Mouse (Mus musculus): Measurements from ENCODE around the gene Rest. TPM values are rescaled to one million over a fixed set of nuclear protein-coding genes. Genes with fewer than 3 reads are reported as not detected.

Gene Rest
- polyA plus RNA-seq, 1 experiment from 2014 or later, result 32.7 TPM

GRCm38 (mm10) chr5:77282242-77282641, 17.0 kb downstream of the Rest start:
- no peak for TF ChIP-seq CTCF (IDR thresholded peaks at IDR 0.05; ENCODE audit: low read depth)
- no peaks in the 10 kb centered on the region for H3K27me3 ChIP-seq (ENCODE audit: insufficient read depth, low read length)
- DNase-seq (ENCODE audit: low spot score), result no peak
- H3K27ac ChIP-seq, result no peak overlapping the region
- H3K4me2 ChIP-seq (ENCODE audit: low read length), result no peak overlapping the region
- H3K4me3 ChIP-seq (replicated peaks; ENCODE audit: low read depth, low read length), result no peak overlapping the region
- H3K9ac ChIP-seq (ENCODE audit: low read depth, low read length), result no peak overlapping the region
- H3K9me3 ChIP-seq (replicated peaks; ENCODE audit: low read length), result no peaks in the 10 kb centered on the region
- H3K4me1 ChIP-seq (replicated peaks; ENCODE audit: insufficient read depth, low read length), result no peaks in the 10 kb centered on the region
- H3K36me3 ChIP-seq (ENCODE audit: insufficient read depth, low read length), result peaks cover 62% of the 10 kb centered on the region
- 89% methylated on average over 9 of the region's 9 CpGs for WGBS
- ATAC-seq (replicated peaks; ENCODE audit: low FRiP score, low read depth), result no peak

- H3K4me1 ChIP-seq (replicated peaks; ENCODE audit: insufficient read depth, low read length), result no peaks in the 10 kb centered on the region
- no peak for TF ChIP-seq CTCF (IDR thresholded peaks at IDR 0.05; ENCODE audit: low read depth)
- no peak overlapping the region for H3K4me2 ChIP-seq (ENCODE audit: low read length)
- H3K36me3 ChIP-seq (ENCODE audit: insufficient read depth, low read length), result peaks cover 60% of the 10 kb centered on the region
- H3K4me3 ChIP-seq (replicated peaks; ENCODE audit: low read depth, low read length), result no peak overlapping the region
- no peak overlapping the region for H3K27ac ChIP-seq
- no peak for DNase-seq (ENCODE audit: low spot score)
- no peaks in the 10 kb centered on the region for H3K27me3 ChIP-seq (ENCODE audit: insufficient read depth, low read length)
- ATAC-seq (replicated peaks; ENCODE audit: low FRiP score, low read depth), result no peak
- H3K9ac ChIP-seq (ENCODE audit: low read depth, low read length), result no peak overlapping the region
- WGBS, result 75% methylated on average over 7 of the region's 7 CpGs
- no peaks in the 10 kb centered on the region for H3K9me3 ChIP-seq (replicated peaks; ENCODE audit: low read length)
These were observed 20.4 kb downstream of the Rest start for GRCm38 (mm10) chr5:77285685-77286084.

- Histone ChIP-seq H3K9ac (ENCODE audit: low read depth, low read length) (no peak overlapping the region), H3K9me3 (replicated peaks; ENCODE audit: low read length) (no peaks in the 10 kb centered on the region), H3K4me1 (replicated peaks; ENCODE audit: insufficient read depth, low read length) (no peaks in the 10 kb centered on the region), H3K27me3 (ENCODE audit: insufficient read depth, low read length) (no peaks in the 10 kb centered on the region), H3K27ac (no peak overlapping the region), H3K4me2 (ENCODE audit: low read length) (no peak overlapping the region), H3K4me3 (replicated peaks; ENCODE audit: low read depth, low read length) (no peak overlapping the region), H3K36me3 (ENCODE audit: insufficient read depth, low read length) (peaks cover 50% of the 10 kb centered on the region)
- TF ChIP-seq CTCF (IDR thresholded peaks at IDR 0.05; ENCODE audit: low read depth), result no peak
- DNase-seq (ENCODE audit: low spot score) (no peak), ATAC-seq (replicated peaks; ENCODE audit: low FRiP score, low read depth) (no peak)
- 88% methylated on average over 5 of the region's 5 CpGs for WGBS
These were observed 21.6 kb downstream of the Rest start for GRCm38 (mm10) chr5:77286904-77287303.

- no peak for DNase-seq (ENCODE audit: low spot score)
- WGBS, result 75% methylated on average over 6 of the region's 6 CpGs
- H3K36me3 ChIP-seq (ENCODE audit: insufficient read depth, low read length), result peaks cover 47% of the 10 kb centered on the region
These were observed 22.6 kb downstream of the Rest start for GRCm38 (mm10) chr5:77287901-77288300.

GRCm38 (mm10) chr5:77289686-77290085, 24.4 kb downstream of the Rest start:
- no peak for TF ChIP-seq CTCF (IDR thresholded peaks at IDR 0.05; ENCODE audit: low read depth)
- 92% methylated on average over 8 of the region's 8 CpGs for WGBS
- Histone ChIP-seq H3K9me3 (replicated peaks; ENCODE audit: low read length) (no peaks in the 10 kb centered on the region), H3K27ac (no peak overlapping the region), H3K36me3 (ENCODE audit: insufficient read depth, low read length) (peaks cover 53% of the 10 kb centered on the region), H3K27me3 (ENCODE audit: insufficient read depth, low read length) (no peaks in the 10 kb centered on the region), H3K4me1 (replicated peaks; ENCODE audit: insufficient read depth, low read length) (no peaks in the 10 kb centered on the region), H3K4me3 (replicated peaks; ENCODE audit: low read depth, low read length) (no peak overlapping the region), H3K9ac (ENCODE audit: low read depth, low read length) (no peak overlapping the region), H3K4me2 (ENCODE audit: low read length) (no peak overlapping the region)
- no peak for ATAC-seq (replicated peaks; ENCODE audit: low FRiP score, low read depth)
- DNase-seq (ENCODE audit: low spot score), result no peak

More at GRCm38 (mm10) chr5:77287901-77288300, 22.6 kb downstream of the Rest start:
- Histone ChIP-seq H3K9me3 (replicated peaks; ENCODE audit: low read length) (no peaks in the 10 kb centered on the region), H3K4me1 (replicated peaks; ENCODE audit: insufficient read depth, low read length) (no peaks in the 10 kb centered on the region), H3K9ac (ENCODE audit: low read depth, low read length) (no peak overlapping the region), H3K27ac (no peak overlapping the region), H3K4me2 (ENCODE audit: low read length) (no peak overlapping the region), H3K4me3 (replicated peaks; ENCODE audit: low read depth, low read length) (no peak overlapping the region), H3K27me3 (ENCODE audit: insufficient read depth, low read length) (no peaks in the 10 kb centered on the region)
- no peak for ATAC-seq (replicated peaks; ENCODE audit: low FRiP score, low read depth)
- no peak for TF ChIP-seq CTCF (IDR thresholded peaks at IDR 0.05; ENCODE audit: low read depth)

- ATAC-seq (replicated peaks; ENCODE audit: low FRiP score, low read depth) (no peak), DNase-seq (ENCODE audit: low spot score) (no peak)
- Histone ChIP-seq H3K4me3 (replicated peaks; ENCODE audit: low read depth, low read length) (no peak overlapping the region), H3K4me2 (ENCODE audit: low read length) (no peak overlapping the region), H3K4me1 (replicated peaks; ENCODE audit: insufficient read depth, low read length) (no peaks in the 10 kb centered on the region), H3K27me3 (ENCODE audit: insufficient read depth, low read length) (no peaks in the 10 kb centered on the region), H3K27ac (no peak overlapping the region), H3K36me3 (ENCODE audit: insufficient read depth, low read length) (peaks cover 55% of the 10 kb centered on the region), H3K9me3 (replicated peaks; ENCODE audit: low read length) (no peaks in the 10 kb centered on the region), H3K9ac (ENCODE audit: low read depth, low read length) (no peak overlapping the region)
- 0 out of 2 replicates have a peak, but pooled peaks have one; percentile 14 for TF ChIP-seq CTCF (IDR thresholded peaks at IDR 0.05; ENCODE audit: low read depth)
- 94% methylated on average over 2 of the region's 2 CpGs for WGBS
These were observed 25.3 kb downstream of the Rest start for GRCm38 (mm10) chr5:77290606-77291005.

Data from kidney, postnatal 0 days (tissue).